Mouse (Mus musculus) heart, postnatal 0 days (tissue): ENCODE measurements at regions not wholly inside any gene's neighbourhood (a gene's known extent, or its start where the extent isn't known, plus 50 kb on each side); places are given as distances from the start of the nearest gene placed in this dataset.

Experiments
- CTCF ChIP-seq: IDR thresholded peaks from 2 replicates; pipeline ENCODE4 v1.5.1; 2016; ENCODE audit warnings: antibody characterized with exemption, control low read depth, low read depth
- EP300 ChIP-seq: IDR thresholded peaks from 2 replicates; pipeline ENCODE4 v1.6.1; 2016; ENCODE audit warnings: antibody characterized with exemption, low read depth

DNA sequence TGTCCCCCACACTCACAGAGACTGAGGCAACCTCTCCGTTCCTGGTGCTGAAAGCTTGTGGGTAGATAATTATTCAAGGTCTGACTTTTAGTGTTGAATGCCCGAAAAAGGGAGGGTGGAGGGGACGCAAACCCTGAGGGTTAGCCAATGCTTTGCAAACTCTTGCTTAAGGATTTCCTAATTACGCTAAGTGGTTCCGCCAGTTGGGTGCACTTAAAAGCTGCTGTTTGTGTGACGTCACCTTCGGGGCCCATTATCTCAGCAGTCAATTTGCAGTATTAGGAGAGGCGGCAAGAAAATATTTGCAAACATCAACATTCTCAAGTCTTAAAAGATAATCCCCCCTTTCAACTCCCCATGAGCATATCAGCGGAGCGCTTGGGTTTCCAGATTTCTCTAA, 199.2 kb upstream of the Irx5 start:
- TF ChIP-seq CTCF (no peak), EP300 (no peak)
